In genomic region chr4:141400171-141400570, GRCm38 (mm10) we compare ENCODE assay signal across 28 mouse cellular contexts. TPM values are rescaled to one million over a fixed set of nuclear protein-coding genes. Genes with fewer than 3 reads are reported as not detected.
DNase-seq lines count a peak whose midpoint lies in the region; ATAC-seq lines count a peak whose summit lies in the region.
"Had no signal": no experiment of that assay in that cellular context is flagged by ENCODE, and none has a peak within 500 bp of the region (broad histone marks: within the 10 kb centered on the region; RNA-seq: fewer than 3 reads in every experiment).

No protein-coding gene starts in this region.

- no peaks in the 10 kb centered on the region for H3K36me3 ChIP-seq in kidney, embryonic 16.5 days (ENCODE audit: insufficient read depth, low read length)
- no peaks in the 10 kb centered on the region for H3K36me3 ChIP-seq in kidney, embryonic 14.5 days (ENCODE audit: control insufficient read depth, insufficient read depth, low read length)
- H3K36me3 ChIP-seq: embryonic facial prominence, embryonic 10.5 days; embryonic facial prominence, embryonic 13.5 days; forebrain, embryonic 12.5 days; forebrain, embryonic 15.5 days; heart, embryonic 12.5 days; heart, embryonic 15.5 days; hindbrain, embryonic 10.5 days; hindbrain, embryonic 13.5 days had no signal

- H3K9ac ChIP-seq in kidney, embryonic 16.5 days (replicated peaks; ENCODE audit: low read length), result no peak overlapping the region
- no peak overlapping the region for H3K9ac ChIP-seq in kidney, embryonic 14.5 days (ENCODE audit: low read depth, low read length)
- H3K9ac ChIP-seq: embryonic facial prominence, embryonic 13.5 days; forebrain, embryonic 12.5 days; forebrain, embryonic 15.5 days; heart, embryonic 12.5 days; heart, embryonic 15.5 days; hindbrain, embryonic 13.5 days had no signal

- H3K4me2 ChIP-seq in kidney, embryonic 16.5 days (replicated peaks; ENCODE audit: low read depth, low read length), result no peak overlapping the region
- no peak overlapping the region for H3K4me2 ChIP-seq in kidney, embryonic 14.5 days (replicated peaks; ENCODE audit: low read depth, low read length)
- H3K4me2 ChIP-seq: embryonic facial prominence, embryonic 13.5 days; forebrain, embryonic 12.5 days; forebrain, embryonic 15.5 days; heart, embryonic 12.5 days; heart, embryonic 15.5 days; hindbrain, embryonic 13.5 days had no signal

- ATAC-seq in kidney, embryonic 16.5 days (ENCODE audit: low FRiP score, low TSS enrichment), result no peak
- ATAC-seq in kidney, embryonic 14.5 days (ENCODE audit: low FRiP score, low TSS enrichment), result no peak
- ATAC-seq: forebrain, embryonic 15.5 days; hindbrain, embryonic 16.5 days; Patski had no signal

- no peak overlapping the region for H3K4me3 ChIP-seq in kidney, embryonic 16.5 days (ENCODE audit: low read length)
- no peak overlapping the region for H3K4me3 ChIP-seq in kidney, embryonic 14.5 days (ENCODE audit: low read length)
- H3K4me3 ChIP-seq: embryonic facial prominence, embryonic 10.5 days; embryonic facial prominence, embryonic 13.5 days; erythroblast, embryonic 14.5 days; forebrain, embryonic 12.5 days; forebrain, embryonic 15.5 days; heart, embryonic 12.5 days; heart, embryonic 15.5 days; hindbrain, embryonic 10.5 days; hindbrain, embryonic 13.5 days had no signal

- H3K4me1 ChIP-seq in kidney, embryonic 16.5 days (ENCODE audit: insufficient read depth, low read length), result peaks cover 5% of the 10 kb centered on the region; the same call in 1 of the 2 replicates
- H3K4me1 ChIP-seq in kidney, embryonic 14.5 days (ENCODE audit: control insufficient read depth, insufficient read depth, low read length), result peaks cover 4% of the 10 kb centered on the region; the same call in 1 of the 2 replicates
- H3K4me1 ChIP-seq: forebrain, embryonic 15.5 days; heart, embryonic 15.5 days had no signal

- peak; percentile 83 for DNase-seq in kidney, adult 11 months
- DNase-seq in kidney, adult 8-10 months, result peak; percentile 77 to 79
- DNase-seq in kidney, postnatal 14 days, result peak; percentile 60
- DNase-seq in cerebellum, postnatal 14 days, result no peak
- DNase-seq: adrenal gland, postnatal 10 days; adrenal gland, postnatal 36 days; cerebellum, adult 18-20 months; cerebellum, adult 9-10 months; cerebellum, postnatal 25 days; embryo, embryonic 11 days; gastrocnemius, postnatal 25 days; heart, adult 18-20 months; heart, postnatal 10 days; heart, postnatal 36 days had no signal

- H3K27ac ChIP-seq in kidney, embryonic 16.5 days (ENCODE audit: low read length), result no peak overlapping the region
- no peak overlapping the region for H3K27ac ChIP-seq in kidney, embryonic 14.5 days (ENCODE audit: low read depth, low read length)
- H3K27ac ChIP-seq: embryonic facial prominence, embryonic 10.5 days; embryonic facial prominence, embryonic 13.5 days; forebrain, embryonic 12.5 days; forebrain, embryonic 15.5 days; heart, embryonic 15.5 days; hindbrain, embryonic 10.5 days; hindbrain, embryonic 13.5 days had no signal

- 80% methylated on average over 15 of the region's 15 CpGs for WGBS in kidney, embryonic 16.5 days
- 85% methylated on average over 15 of the region's 15 CpGs for WGBS in kidney, embryonic 14.5 days

- H3K27me3 ChIP-seq in kidney, embryonic 16.5 days (ENCODE audit: insufficient read depth, low read length), result no peaks in the 10 kb centered on the region
- H3K27me3 ChIP-seq in kidney, embryonic 14.5 days (ENCODE audit: control insufficient read depth, insufficient read depth, low read length), result no peaks in the 10 kb centered on the region; the same call in 1 of the 2 replicates
- H3K27me3 ChIP-seq: forebrain, embryonic 15.5 days; Patski had no signal

- H3K9me3 ChIP-seq in kidney, embryonic 16.5 days (ENCODE audit: low read length), result no peaks in the 10 kb centered on the region
- H3K9me3 ChIP-seq in kidney, embryonic 14.5 days (ENCODE audit: control insufficient read depth, low read length), result no peaks in the 10 kb centered on the region
- H3K9me3 ChIP-seq: embryonic facial prominence, embryonic 10.5 days; embryonic facial prominence, embryonic 13.5 days; forebrain, embryonic 12.5 days; forebrain, embryonic 15.5 days; heart, embryonic 12.5 days; heart, embryonic 15.5 days; hindbrain, embryonic 10.5 days; hindbrain, embryonic 13.5 days had no signal

RNA-seq across cellular contexts. Expression of gene Clcnka, which starts 1.6 kb away (rescaled TPM):
- 14.7 and 17.8 TPM in 2 replicates for polyA plus RNA-seq in kidney, embryonic 16.5 days (2015; fragmentation: Nextera tagmentation; extraction: Ambion mirVana)
- 2.0 and 3.9 TPM in 2 replicates for polyA plus RNA-seq in kidney, embryonic 14.5 days (2014; fragmentation: Nextera tagmentation; extraction: Ambion mirVana)
- polyA plus RNA-seq: cortical plate, adult 2 months; erythroblast, embryonic 14.5 days; forebrain, embryonic 12.5 days; forebrain, embryonic 15.5 days had no signal

RNA-seq across cellular contexts. Expression of gene Clcnkb, which starts 15.6 kb away (rescaled TPM):
- 34.2 and 48.4 TPM in 2 replicates for polyA plus RNA-seq in kidney, embryonic 16.5 days (2015; fragmentation: Nextera tagmentation; extraction: Ambion mirVana)
- 3.6 and 6.0 TPM in 2 replicates for polyA plus RNA-seq in kidney, embryonic 14.5 days (2014; fragmentation: Nextera tagmentation; extraction: Ambion mirVana)
- polyA plus RNA-seq: cortical plate, adult 2 months; embryonic facial prominence, embryonic 13.5 days; erythroblast, embryonic 14.5 days; forebrain, embryonic 12.5 days; forebrain, embryonic 15.5 days; hindbrain, embryonic 10.5 days; hindbrain, embryonic 13.5 days; hindbrain, embryonic 16.5 days had no signal

RNA-seq across cellular contexts. Expression of gene Hspb7, which starts 20.4 kb away (rescaled TPM):
- 0.58 and 0.80 TPM in 2 replicates for polyA plus RNA-seq in kidney, embryonic 16.5 days (2015; fragmentation: Nextera tagmentation; extraction: Ambion mirVana)
- 0.09 TPM in 1 of 2 replicates, not detected in the other for polyA plus RNA-seq in kidney, embryonic 14.5 days (2014; fragmentation: Nextera tagmentation; extraction: Ambion mirVana)
- polyA plus RNA-seq: embryonic facial prominence, embryonic 10.5 days; embryonic facial prominence, embryonic 13.5 days; erythroblast, embryonic 14.5 days; forebrain, embryonic 12.5 days; forebrain, embryonic 15.5 days; hindbrain, embryonic 10.5 days had no signal

RNA-seq across cellular contexts. Expression of gene Fam131c, which starts 32.2 kb away (rescaled TPM):
- 3.0 and 3.1 TPM in 2 replicates for polyA plus RNA-seq in kidney, embryonic 16.5 days (2015; fragmentation: Nextera tagmentation; extraction: Ambion mirVana)
- 1.9 and 2.5 TPM in 2 replicates for polyA plus RNA-seq in kidney, embryonic 14.5 days (2014; fragmentation: Nextera tagmentation; extraction: Ambion mirVana)
- polyA plus RNA-seq: erythroblast, embryonic 14.5 days had no signal

RNA-seq across cellular contexts. Expression of gene Srarp, which starts 35.7 kb away (rescaled TPM):
- not detected in 2 replicates for polyA plus RNA-seq in kidney, embryonic 16.5 days (2015; fragmentation: Nextera tagmentation; extraction: Ambion mirVana)
- not detected in 2 replicates for polyA plus RNA-seq in kidney, embryonic 14.5 days (2014; fragmentation: Nextera tagmentation; extraction: Ambion mirVana)
- polyA plus RNA-seq: embryonic facial prominence, embryonic 10.5 days; embryonic facial prominence, embryonic 13.5 days; erythroblast, embryonic 14.5 days; forebrain, embryonic 12.5 days; forebrain, embryonic 15.5 days; heart, embryonic 12.5 days; heart, embryonic 15.5 days; hindbrain, embryonic 10.5 days; hindbrain, embryonic 13.5 days had no signal

Comparison
In these comparisons a context has a peak if more than half of its experiments do, and no peak if none do; other contexts are left out.
1. DNase-seq: peak in kidney, adult 11 months (single experiment), kidney, adult 8-10 months (2 of 2) and kidney, postnatal 14 days (single experiment); none in cerebellum, postnatal 14 days (0 of 2).